Mouse (Mus musculus) G1E (cell line): ENCODE results near the gene Tmem184c. TPM values are rescaled to one million over a fixed set of nuclear protein-coding genes. Genes with fewer than 3 reads are reported as not detected.

Experiments
- ATAC-seq: 2 replicates; pipeline ENCODE4 v1.8.0; 2016; ENCODE audit warnings: mild to moderate bottlenecking; ENCODE audit not compliant: insufficient number of reproducible peaks, poor library complexity, low FRiP score, severe bottlenecking; ENCODE audit errors: extremely low read depth
- DNase-seq: peaks from one replicate; pipeline ENCODE4 v3.0.0; 2012; ENCODE audit warnings: low spot score
- H3K27me3 ChIP-seq: 2 replicates; pipeline ENCODE4 v1.6.1; 2012; ENCODE audit warnings: mild to moderate bottlenecking, low read length, inconsistent platforms; ENCODE audit not compliant: insufficient read depth
- H3K36me3 ChIP-seq: replicated peaks from 2 replicates; pipeline ENCODE3; 2012; ENCODE audit warnings: mild to moderate bottlenecking, inconsistent platforms
- H3K4me1 ChIP-seq: 2 replicates; pipeline ENCODE4 v1.6.1; 2012; ENCODE audit warnings: low read depth, low read length, inconsistent platforms, mixed read lengths; ENCODE audit not compliant: insufficient read depth
- H3K4me3 ChIP-seq: 2 replicates; pipeline ENCODE4 v1.5.1; 2012; ENCODE audit warnings: low read depth, mild to moderate bottlenecking, inconsistent platforms, low read length, moderate library complexity, mixed read lengths
- H3K9me3 ChIP-seq: replicated peaks from 2 replicates; pipeline ENCODE4 v1.6.1; 2012; ENCODE audit warnings: inconsistent platforms
- CTCF ChIP-seq: IDR thresholded peaks from 2 replicates; pipeline ENCODE4 v1.5.1; 2012; ENCODE audit warnings: low read depth, low read length, inconsistent platforms, mixed read lengths
- GATA1 ChIP-seq: IDR thresholded peaks from 2 replicates; pipeline ENCODE4 v1.6.1; 2012; ENCODE audit warnings: borderline replicate concordance, low read length, inconsistent platforms, mixed read lengths
- GATA2 ChIP-seq: IDR thresholded peaks from 2 replicates; pipeline ENCODE4 v1.6.1; 2012; ENCODE audit warnings: low read depth, low read length, inconsistent platforms, borderline replicate concordance
- POLR2AphosphoS5 ChIP-seq: IDR thresholded peaks from 2 replicates; pipeline ENCODE4 v1.6.1; 2012; ENCODE audit warnings: low read depth, low read length, inconsistent platforms; ENCODE audit not compliant: insufficient replicate concordance
- TAL1 ChIP-seq: conservative IDR thresholded peaks from 2 replicates; pipeline ENCODE4 v1.6.1; 2012; ENCODE audit warnings: low read depth, low read length, inconsistent platforms, mixed read lengths
- polyA plus RNA-seq: library from polyadenylated mRNA; stranded (reverse); fragments of >175 nt; gene quantifications from 2 replicates; pipeline ENCODE4 v1.2.3, GENCODE M21; 2012
- total RNA-seq, 2 experiments: library from RNA; stranded (forward) in 1 of 2; stranded (reverse) in 1 of 2; fragments of 200-1000 nt in 1 of 2; fragments of >200 nt in 1 of 2; fragmentation: Nextera tagmentation in 1 of 2; gene quantifications; 2 replicates each; pipeline ENCODE4 v1.2.3; 2014 to 2017

Tmem184c gene
- total and polyA plus RNA-seq, 3 experiments = 4.9 to 39.1 (median 29.8) TPM

DNA sequence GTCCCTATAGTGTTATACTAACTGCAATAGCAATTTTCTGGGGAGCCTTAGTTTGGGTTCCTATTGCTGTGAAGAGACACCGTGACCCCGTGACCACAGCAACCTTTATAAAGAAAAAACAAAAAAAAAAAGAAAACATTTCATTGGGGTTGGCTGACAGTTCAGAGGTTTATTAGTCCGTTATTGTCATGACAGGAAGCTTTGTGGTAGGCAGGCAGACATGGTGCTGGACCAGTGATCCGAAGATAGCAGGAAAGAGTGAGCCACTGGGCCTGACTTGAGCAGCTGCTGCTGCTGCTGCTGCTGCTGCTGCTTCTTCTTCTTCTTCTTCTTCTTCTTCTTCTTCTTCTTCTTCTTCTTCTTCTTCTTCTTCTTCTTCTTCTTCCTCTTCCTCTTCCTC lies 26.3 kb downstream of the Tmem184c start:
- TF ChIP-seq TAL1 = no peak
- TF ChIP-seq GATA1 = no peak
- TF ChIP-seq GATA2 = no peak
- no peak for TF ChIP-seq CTCF
- no peak for TF ChIP-seq POLR2AphosphoS5
- H3K36me3 ChIP-seq = peaks cover 32% of the 10 kb centered on the region
- H3K4me3 ChIP-seq = no peak overlapping the region
- no peak for DNase-seq
- H3K9me3 ChIP-seq = no peaks in the 10 kb centered on the region
- H3K27me3 ChIP-seq = no peaks in the 10 kb centered on the region
- no peaks in the 10 kb centered on the region for H3K4me1 ChIP-seq
- ATAC-seq = no peak

DNA sequence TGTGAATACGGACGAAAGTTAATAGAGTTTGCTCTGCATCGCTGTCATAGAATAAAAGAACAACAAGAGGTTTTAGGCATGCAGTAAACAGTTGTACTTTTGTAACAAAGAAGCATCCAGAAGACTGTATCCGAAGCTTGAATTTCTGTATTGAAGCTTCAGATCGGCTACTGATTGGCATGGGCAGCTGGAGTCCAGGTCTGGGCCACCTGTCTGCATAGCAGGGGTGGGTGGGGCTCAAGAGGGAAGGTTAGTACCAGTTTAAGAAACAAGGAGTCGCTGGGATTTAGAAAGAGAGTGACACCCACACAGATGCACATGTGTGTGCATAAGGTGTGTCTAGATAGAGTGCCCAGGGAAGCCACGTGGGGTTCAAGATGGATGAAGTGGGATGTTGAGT lies 32.8 kb downstream of the Tmem184c start:
- Histone ChIP-seq H3K9me3 (no peaks in the 10 kb centered on the region), H3K27me3 (no peaks in the 10 kb centered on the region), H3K4me1 (peaks cover 5% of the 10 kb centered on the region; the same call in 1 of the 2 replicates), H3K4me3 (no peak overlapping the region), H3K36me3 (peaks cover 80% of the 10 kb centered on the region)
- no peak for ATAC-seq
- no peak for TF ChIP-seq GATA2
- TF ChIP-seq TAL1 = no peak
- no peak for TF ChIP-seq CTCF
- TF ChIP-seq POLR2AphosphoS5 = no peak
- TF ChIP-seq GATA1 = no peak
- no peak for DNase-seq

DNA sequence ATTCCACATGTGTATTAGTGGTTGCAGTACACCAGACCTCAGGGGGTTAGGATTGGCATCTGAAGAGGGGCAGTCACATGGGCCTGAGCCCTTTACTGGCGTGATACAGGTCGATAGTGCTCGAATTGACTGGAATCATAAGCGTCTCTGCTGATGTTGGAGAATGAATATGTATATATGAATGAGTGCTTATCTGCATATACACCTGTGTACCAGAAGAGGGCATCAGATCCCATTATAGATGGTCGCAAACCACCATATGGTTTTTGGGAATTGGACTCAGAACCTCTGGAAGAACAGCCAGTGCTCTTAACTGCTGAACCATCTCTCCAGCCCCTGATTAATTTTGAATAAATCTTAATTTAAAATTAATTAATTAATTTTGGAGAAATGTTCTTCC lies 36.3 kb downstream of the Tmem184c start:
- DNase-seq (no peak), ATAC-seq (no peak; the same call in 1 of the 2 replicates)
- TF ChIP-seq CTCF (no peak), GATA2 (no peak), POLR2AphosphoS5 (no peak), TAL1 (no peak), GATA1 (no peak)
- Histone ChIP-seq H3K27me3 (no peaks in the 10 kb centered on the region), H3K4me3 (no peak overlapping the region), H3K4me1 (peaks cover 5% of the 10 kb centered on the region; the same call in 1 of the 2 replicates), H3K9me3 (no peaks in the 10 kb centered on the region), H3K36me3 (peaks cover 77% of the 10 kb centered on the region)

DNA sequence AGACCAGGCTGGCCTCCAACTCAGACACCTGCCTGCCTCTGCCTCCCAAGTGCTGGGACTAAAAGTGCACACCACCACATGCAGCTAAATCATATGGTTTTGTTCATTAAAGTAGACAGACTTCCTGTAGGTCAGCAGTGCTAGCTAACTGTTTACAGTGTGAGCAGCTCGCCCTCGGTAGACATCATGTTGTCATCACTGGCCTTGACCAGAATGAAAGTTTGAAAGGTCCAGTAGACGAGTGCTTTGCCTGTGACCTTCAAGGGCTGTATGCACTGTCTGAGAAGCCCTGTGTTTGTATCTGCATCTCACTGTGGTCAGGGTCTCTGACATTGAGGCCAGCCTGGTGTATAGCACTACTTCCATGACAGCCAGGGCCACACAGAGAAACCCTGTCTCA lies 49.1 kb downstream of the Tmem184c start:
- Histone ChIP-seq H3K27me3 (no peaks in the 10 kb centered on the region), H3K4me1 (peaks cover 4% of the 10 kb centered on the region; the same call in 1 of the 2 replicates), H3K36me3 (peaks cover 84% of the 10 kb centered on the region), H3K4me3 (no peak overlapping the region), H3K9me3 (no peaks in the 10 kb centered on the region)
- TF ChIP-seq TAL1 (no peak), CTCF (no peak), POLR2AphosphoS5 (no peak), GATA1 (no peak), GATA2 (no peak)
- no peak for ATAC-seq
- no peak for DNase-seq

DNA sequence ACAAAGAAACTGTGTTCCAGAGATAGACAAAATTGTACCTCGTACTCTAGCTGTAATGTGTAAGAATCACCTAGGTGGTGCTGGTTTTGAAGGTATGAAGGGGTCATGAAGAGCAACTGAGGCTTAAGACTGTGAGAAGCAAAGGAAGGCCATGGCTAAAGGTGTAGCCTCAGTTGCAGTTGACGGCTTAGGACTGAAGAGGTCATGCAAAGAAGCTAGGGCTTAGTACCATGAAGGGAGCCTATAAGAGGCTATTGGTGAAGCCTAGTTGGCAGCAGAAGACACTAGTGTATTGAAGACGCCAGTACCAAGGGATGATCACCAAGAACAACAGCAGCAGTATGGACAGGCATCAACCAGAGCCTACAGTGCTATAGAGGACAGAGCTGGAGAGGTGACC lies 58.0 kb downstream of the Tmem184c start:
- DNase-seq (no peak), ATAC-seq (no peak)
- H3K9me3 ChIP-seq = peaks cover 13% of the 10 kb centered on the region
- no peak overlapping the region for H3K4me3 ChIP-seq
- TF ChIP-seq TAL1 (no peak), POLR2AphosphoS5 (no peak), CTCF (no peak)
- no peaks in the 10 kb centered on the region for H3K27me3 ChIP-seq
- peaks cover 63% of the 10 kb centered on the region for H3K36me3 ChIP-seq
- H3K4me1 ChIP-seq = peaks cover 24% of the 10 kb centered on the region

DNA sequence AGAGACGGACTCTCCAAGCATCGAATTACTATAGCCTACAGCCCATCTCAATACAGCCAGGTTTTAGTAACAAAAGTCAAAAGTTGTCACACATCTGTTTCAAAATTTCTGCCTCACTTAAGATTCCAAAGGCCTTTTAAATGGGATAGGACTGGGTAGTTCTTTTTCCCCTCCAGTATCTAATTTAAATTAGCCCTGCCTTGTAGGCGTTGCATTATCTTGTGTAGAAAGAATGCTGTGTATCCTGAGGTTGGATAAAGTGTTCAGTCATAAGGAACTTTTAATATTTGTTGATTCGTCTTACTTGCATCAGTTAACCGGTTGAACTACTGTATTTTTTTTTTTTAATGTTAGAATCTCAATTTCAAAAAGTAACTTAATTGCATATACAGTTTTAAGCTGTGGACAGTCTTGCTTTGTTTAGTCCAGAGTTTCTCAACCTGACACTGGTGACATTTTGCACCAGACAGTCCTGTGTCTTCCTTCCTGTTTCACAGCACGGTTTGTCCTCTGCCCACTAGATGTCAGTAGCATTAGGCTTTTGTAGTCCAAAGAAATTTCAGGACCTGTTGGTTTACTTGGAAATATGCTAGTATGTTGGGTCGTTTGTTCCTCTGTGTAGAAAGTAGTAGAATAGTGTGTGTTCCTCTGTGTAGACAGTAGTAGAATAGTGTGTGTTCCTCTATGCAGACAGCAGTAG lies 60.5 kb downstream of the Tmem184c start:
- H3K36me3 ChIP-seq = peaks cover 39% of the 10 kb centered on the region
- H3K9me3 ChIP-seq = peaks cover 13% of the 10 kb centered on the region
- TF ChIP-seq TAL1 = no peak
- peak; percentile 19; the same call in 1 of the 2 replicates for TF ChIP-seq CTCF
- H3K4me3 ChIP-seq = peak overlapping the region; percentile 93
- no peaks in the 10 kb centered on the region for H3K27me3 ChIP-seq
- ATAC-seq = peak; percentile 74
- H3K4me1 ChIP-seq = peaks cover 36% of the 10 kb centered on the region
- DNase-seq = peak; percentile 53
